Mouse (Mus musculus) embryonic facial prominence, embryonic 15.5 days (tissue): Measurements from ENCODE around the gene Olfr582. TPM values are rescaled to one million over a fixed set of nuclear protein-coding genes. Genes with fewer than 3 reads are reported as not detected.

Experiments used
- ATAC-seq: fragments of 200-750 bp; cut with Nextera tagmentation; 2 replicates; pipeline ENCODE4 v1.8.0; 2017; ENCODE audit warnings: low read depth, moderate TSS enrichment; ENCODE audit not compliant: insufficient number of reproducible peaks, low FRiP score, low TSS enrichment
- H3K27ac ChIP-seq: fragments of 300-500 bp; sonication (generic); replicated peaks from 2 replicates; pipeline ENCODE4 v1.5.1; 2015; ENCODE audit warnings: mild to moderate bottlenecking, inconsistent platforms
- H3K27me3 ChIP-seq: fragments of 300-500 bp; sonication (generic); 2 replicates; pipeline ENCODE4 v1.6.1; 2015; ENCODE audit warnings: inconsistent platforms
- H3K36me3 ChIP-seq: fragments of 300-500 bp; sonication (generic); 2 replicates; pipeline ENCODE4 v1.6.1; 2015; ENCODE audit warnings: mild to moderate bottlenecking, inconsistent platforms
- H3K4me1 ChIP-seq: fragments of 300-500 bp; sonication (generic); 2 replicates; pipeline ENCODE4 v1.6.1; 2015; ENCODE audit warnings: inconsistent platforms
- H3K4me2 ChIP-seq: fragments of 300-500 bp; sonication (generic); replicated peaks from 2 replicates; pipeline ENCODE4 v1.6.1; 2015; ENCODE audit warnings: mild to moderate bottlenecking, inconsistent platforms
- H3K4me3 ChIP-seq: fragments of 300-500 bp; sonication (generic); replicated peaks from 2 replicates; pipeline ENCODE4 v1.5.1; 2015; ENCODE audit warnings: mild to moderate bottlenecking, inconsistent platforms
- H3K9ac ChIP-seq: fragments of 300-500 bp; sonication (generic); 2 replicates; pipeline ENCODE4 v1.6.1; 2015; ENCODE audit warnings: inconsistent platforms
- H3K9me3 ChIP-seq: fragments of 300-500 bp; sonication (generic); replicated peaks from 2 replicates; pipeline ENCODE4 v1.6.1; 2016; ENCODE audit warnings: inconsistent platforms
- WGBS: fragments of 180-500 bp; shearing (Covaris S2); methylation state at CpG from one replicate; pipeline ENCODE4 v1.1.7; 2015; 5-methylcytosine and 5-hydroxymethylcytosine counted together
- polyA plus RNA-seq: library from polyadenylated mRNA; unstranded; fragments of >200 nt; fragmentation: Nextera tagmentation; extraction: Ambion mirVana; gene quantifications from 2 replicates; pipeline ENCODE4 v1.2.1, GENCODE M21; 2015

Olfr582 gene
- 0.05 and 0.11 TPM in 2 replicates for polyA plus RNA-seq

DNA sequence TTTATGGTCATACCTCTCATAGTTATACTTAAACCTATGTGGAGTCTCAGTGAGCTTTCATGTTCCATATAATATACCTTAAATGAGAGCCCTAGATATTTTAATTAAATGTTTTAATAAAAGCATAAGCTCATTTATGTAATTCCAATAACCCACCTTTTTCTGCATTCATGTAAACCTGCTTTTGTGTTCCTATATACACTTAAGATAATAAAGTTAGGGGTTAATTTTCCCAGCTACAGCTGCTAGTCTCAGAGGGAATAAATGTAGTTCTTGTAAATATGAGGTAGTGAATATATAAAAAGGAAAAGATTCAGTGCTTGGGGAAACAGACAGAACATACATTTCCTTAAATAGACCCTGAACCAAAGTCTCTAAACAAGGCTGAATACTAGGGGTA lies at the start of gene Olfr582:
TSS of gene Olfr582 (plus strand) at position 301 of the 400 bp plus-strand sequence.
- Histone ChIP-seq H3K4me2 (no peak within 1 kb of the TSS), H3K9me3 (no peaks in the 10 kb centered on the region), H3K36me3 (no peaks in the 10 kb centered on the region), H3K9ac (no peak within 1 kb of the TSS), H3K4me3 (no peak within 1 kb of the TSS), H3K4me1 (no peaks in the 10 kb centered on the region), H3K27me3 (no peaks in the 10 kb centered on the region), H3K27ac (no peak within 1 kb of the TSS)
- no peak for ATAC-seq

GRCm38 (mm10) chr7:102989224-102989623 lies 48.6 kb upstream of the Olfr582 start, which contains the start of gene Olfr578:
Gene Olfr578 (minus strand): TSS chr7:102989324.
- no peak within 1 kb of the TSS for H3K9ac ChIP-seq
- H3K4me1 ChIP-seq: no peaks in the 10 kb centered on the region
- H3K36me3 ChIP-seq: no peaks in the 10 kb centered on the region
- H3K4me2 ChIP-seq: no peak within 1 kb of the TSS
- WGBS: 60% methylated on average over 3 of the region's 3 CpGs
- no peak within 1 kb of the TSS for H3K27ac ChIP-seq
- H3K4me3 ChIP-seq: no peak within 1 kb of the TSS
- H3K9me3 ChIP-seq: no peaks in the 10 kb centered on the region
- no peak for ATAC-seq
- H3K27me3 ChIP-seq: no peaks in the 10 kb centered on the region

DNA sequence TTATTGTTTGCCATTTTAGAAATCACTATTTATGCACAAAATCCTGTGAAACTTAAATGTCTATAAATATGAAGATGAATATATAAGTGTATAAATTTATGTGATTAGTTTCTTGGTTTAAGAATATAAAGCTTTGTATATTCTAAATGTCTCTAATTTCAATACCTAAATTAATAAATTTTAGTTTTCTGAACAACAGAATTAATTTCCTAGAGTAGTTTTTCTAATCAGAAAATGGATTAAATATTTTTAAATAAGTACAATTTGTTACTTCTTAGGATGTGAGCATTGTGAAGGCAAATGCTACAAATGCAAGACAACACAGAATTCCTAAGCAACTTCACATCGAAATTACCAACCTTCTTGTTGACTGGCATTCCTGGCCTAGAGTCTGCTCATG lies 13.2 kb downstream of the Olfr582 start, which contains the start of gene Olfr583:
TSS of gene Olfr583 (plus strand) at position 301 of the 400 bp plus-strand sequence.
- H3K27me3 ChIP-seq: no peaks in the 10 kb centered on the region
- ATAC-seq: no peak
- no peak within 1 kb of the TSS for H3K4me3 ChIP-seq
- no peak within 1 kb of the TSS for H3K4me2 ChIP-seq
- 82% methylated on average over 1 of the region's 1 CpGs for WGBS
- H3K27ac ChIP-seq: no peak within 1 kb of the TSS
- H3K9ac ChIP-seq: no peak within 1 kb of the TSS
- no peaks in the 10 kb centered on the region for H3K36me3 ChIP-seq
- no peaks in the 10 kb centered on the region for H3K4me1 ChIP-seq
- no peaks in the 10 kb centered on the region for H3K9me3 ChIP-seq

DNA sequence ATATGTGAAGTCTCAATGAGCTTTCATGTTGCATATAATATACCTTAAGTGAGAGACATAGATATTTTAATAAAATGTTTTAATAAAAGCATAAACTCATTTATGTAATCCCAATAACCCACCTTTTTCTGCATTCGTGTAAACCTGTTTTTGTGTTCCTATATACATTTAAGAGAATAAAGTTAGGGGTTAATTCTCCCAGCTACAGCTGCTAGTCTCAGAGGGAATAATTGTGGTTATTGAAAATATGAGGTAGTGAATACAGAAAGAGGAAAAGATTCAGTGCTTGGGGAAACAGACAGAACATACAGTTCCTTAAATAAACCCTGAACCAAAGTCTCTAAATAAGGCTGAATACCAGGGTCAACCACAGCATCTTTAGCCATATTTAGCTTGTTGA lies 43.8 kb downstream of the Olfr582 start, which contains the start of gene Olfr584:
TSS of gene Olfr584 (plus strand) at position 301 of the 400 bp plus-strand sequence.
- H3K36me3 ChIP-seq: no peaks in the 10 kb centered on the region
- ATAC-seq: no peak
- 69% methylated on average over 1 of the region's 1 CpGs for WGBS
- no peaks in the 10 kb centered on the region for H3K27me3 ChIP-seq
- H3K27ac ChIP-seq: no peak within 1 kb of the TSS
- H3K4me3 ChIP-seq: no peak within 1 kb of the TSS
- no peak within 1 kb of the TSS for H3K4me2 ChIP-seq
- no peak within 1 kb of the TSS for H3K9ac ChIP-seq
- no peaks in the 10 kb centered on the region for H3K4me1 ChIP-seq
- H3K9me3 ChIP-seq: no peaks in the 10 kb centered on the region

Other genes with a start within 250 kb of the Olfr582 start
- not detected in 2 replicates for gene Olfr564, start 234.5 kb upstream of the Olfr582 start, polyA plus RNA-seq
- 0.18 and 0.51 TPM in 2 replicates for gene Olfr566, start 179.3 kb upstream of the Olfr582 start, polyA plus RNA-seq
- gene Olfr568, start 160.9 kb upstream of the Olfr582 start, polyA plus RNA-seq: 0.18 TPM in 1 of 2 replicates, not detected in the other
- 0.11 TPM in 1 of 2 replicates, not detected in the other for gene Olfr569, start 147.1 kb upstream of the Olfr582 start, polyA plus RNA-seq
- 0.38 and 0.67 TPM in 2 replicates for gene Olfr570, start 143.4 kb upstream of the Olfr582 start, polyA plus RNA-seq
- gene Olfr571, start 120.5 kb upstream of the Olfr582 start, polyA plus RNA-seq: 0.08 and 0.09 TPM in 2 replicates
- not detected in 2 replicates for gene Olfr572, start 113.6 kb upstream of the Olfr582 start, polyA plus RNA-seq
- not detected in 2 replicates for gene Olfr573-ps1, start 95.4 kb upstream of the Olfr582 start, polyA plus RNA-seq
- not detected in 2 replicates for gene Olfr574, start 89.6 kb upstream of the Olfr582 start, polyA plus RNA-seq
- not detected in 2 replicates for gene Olfr575, start 79.2 kb upstream of the Olfr582 start, polyA plus RNA-seq
- gene Olfr576, start 75.4 kb upstream of the Olfr582 start, polyA plus RNA-seq: not detected in 2 replicates
- gene Olfr577, start 62.1 kb upstream of the Olfr582 start, polyA plus RNA-seq: 0.05 TPM in 1 of 2 replicates, not detected in the other
- 0.71 and 0.87 TPM in 2 replicates for gene Olfr578, start 48.7 kb upstream of the Olfr582 start, polyA plus RNA-seq
- not detected in 2 replicates for gene Olfr583, start 13.3 kb downstream of the Olfr582 start, polyA plus RNA-seq
- gene Olfr584, start 43.9 kb downstream of the Olfr582 start, polyA plus RNA-seq: 0.08 TPM in 1 of 2 replicates, not detected in the other
- gene Olfr585, start 59.7 kb downstream of the Olfr582 start, polyA plus RNA-seq: not detected in 2 replicates
- not detected in 2 replicates for gene Olfr586, start 87.6 kb downstream of the Olfr582 start, polyA plus RNA-seq
- gene Olfr588-ps1, start 102.9 kb downstream of the Olfr582 start, polyA plus RNA-seq: not detected in 2 replicates
- not detected in 2 replicates for gene Olfr589, start 118.3 kb downstream of the Olfr582 start, polyA plus RNA-seq
- 0.12 and 0.16 TPM in 2 replicates for gene Olfr591, start 140.3 kb downstream of the Olfr582 start, polyA plus RNA-seq
- 0.12 TPM in 1 of 2 replicates, not detected in the other for gene Olfr592, start 146.8 kb downstream of the Olfr582 start, polyA plus RNA-seq
- not detected in 2 replicates for gene Olfr593, start 173.8 kb downstream of the Olfr582 start, polyA plus RNA-seq
- gene Olfr594, start 179.0 kb downstream of the Olfr582 start, polyA plus RNA-seq: 0.15 and 0.24 TPM in 2 replicates
- gene Usp17ld, start 214.5 kb downstream of the Olfr582 start, polyA plus RNA-seq: not detected in 2 replicates